Mouse (Mus musculus) adrenal gland, postnatal 14 days (tissue): Measurements from ENCODE around the gene Stat5a. TPM values are rescaled to one million over a fixed set of nuclear protein-coding genes. Genes with fewer than 3 reads are reported as not detected.

Experiments used
- DNase-seq: peaks from one replicate; pipeline ENCODE4 v3.0.0; 2021; ENCODE audit warnings: mixed read lengths
- total RNA-seq: library from RNA; stranded (reverse); gene quantifications from 2 replicates; pipeline ENCODE4 v1.2.3, GENCODE M21; 2021

Stat5a gene
- total RNA-seq, 1 experiment from 2014 or later = 37.8 TPM

- DNase-seq = no peak
Measured at GRCm38 (mm10) chr11:100861335-100861734, 2.2 kb downstream of the Stat5a start.

DNA sequence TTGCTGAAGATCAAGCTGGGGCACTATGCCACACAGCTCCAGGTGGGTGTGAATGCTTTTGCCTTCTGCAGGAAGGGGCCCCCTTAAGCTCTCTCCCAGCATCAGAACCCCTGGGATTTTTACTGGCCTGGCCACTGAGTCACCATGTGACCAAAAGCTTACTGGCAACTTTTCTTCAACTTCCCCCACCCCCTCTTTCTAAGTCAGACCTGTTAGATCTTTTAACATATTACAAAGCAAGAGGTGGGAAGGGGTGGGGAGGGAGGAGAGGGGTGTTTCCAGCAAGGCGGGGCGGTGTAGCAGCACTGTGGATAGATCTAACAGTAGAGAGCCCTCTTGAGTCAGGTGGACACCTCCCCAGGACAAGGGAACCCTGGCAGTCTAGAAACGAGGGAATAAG lies 2.7 kb downstream of the Stat5a start:
- DNase-seq = peak; percentile 35

DNA sequence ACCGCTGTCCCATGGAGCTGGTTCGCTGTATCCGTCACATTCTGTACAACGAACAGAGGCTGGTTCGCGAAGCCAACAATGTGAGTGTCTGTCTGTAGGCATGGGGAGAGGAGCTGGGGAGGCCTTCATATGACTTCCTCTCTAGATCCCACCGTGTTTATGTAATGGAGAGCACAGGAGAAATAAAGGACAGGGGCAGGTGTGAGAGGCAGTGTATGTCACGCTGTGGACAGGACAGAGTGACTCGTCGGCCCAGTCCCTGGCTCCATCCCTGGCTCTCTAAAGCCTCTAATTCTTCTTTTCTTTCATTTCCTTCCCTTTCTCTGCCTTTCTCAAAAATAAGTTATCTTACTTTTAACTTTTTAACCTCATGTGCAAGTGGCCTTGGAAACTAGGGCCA lies 4.0 kb downstream of the Stat5a start:
- DNase-seq = no peak

DNA sequence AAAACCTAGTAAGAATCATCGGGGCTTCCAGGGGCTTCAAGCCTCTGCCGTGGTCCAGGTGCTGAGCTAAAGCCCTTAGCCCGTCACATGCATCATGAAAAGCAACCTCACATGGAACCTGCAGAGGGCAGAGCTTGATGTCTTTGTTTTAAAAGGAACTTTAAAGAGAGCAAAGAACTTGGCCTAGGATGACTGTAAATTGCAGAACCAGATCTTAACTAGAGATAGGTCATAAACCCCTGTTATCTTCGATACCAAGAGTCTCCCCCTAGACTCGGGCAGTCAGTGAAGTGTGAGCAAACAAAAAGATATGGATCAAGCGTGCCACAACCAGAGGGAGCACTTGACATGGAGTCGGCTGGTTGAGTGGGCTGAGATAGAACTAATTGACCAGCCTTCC lies 6.5 kb downstream of the Stat5a start:
- no peak for DNase-seq

- DNase-seq = peak; percentile 64
Measured at GRCm38 (mm10) chr11:100870256-100870967, 11.3 kb downstream of the Stat5a start.

GRCm38 (mm10) chr11:100870968-100871350 lies 11.8 kb downstream of the Stat5a start:
- DNase-seq = no peak

GRCm38 (mm10) chr11:100875761-100876160 lies 16.6 kb downstream of the Stat5a start:
- DNase-seq = no peak

DNA sequence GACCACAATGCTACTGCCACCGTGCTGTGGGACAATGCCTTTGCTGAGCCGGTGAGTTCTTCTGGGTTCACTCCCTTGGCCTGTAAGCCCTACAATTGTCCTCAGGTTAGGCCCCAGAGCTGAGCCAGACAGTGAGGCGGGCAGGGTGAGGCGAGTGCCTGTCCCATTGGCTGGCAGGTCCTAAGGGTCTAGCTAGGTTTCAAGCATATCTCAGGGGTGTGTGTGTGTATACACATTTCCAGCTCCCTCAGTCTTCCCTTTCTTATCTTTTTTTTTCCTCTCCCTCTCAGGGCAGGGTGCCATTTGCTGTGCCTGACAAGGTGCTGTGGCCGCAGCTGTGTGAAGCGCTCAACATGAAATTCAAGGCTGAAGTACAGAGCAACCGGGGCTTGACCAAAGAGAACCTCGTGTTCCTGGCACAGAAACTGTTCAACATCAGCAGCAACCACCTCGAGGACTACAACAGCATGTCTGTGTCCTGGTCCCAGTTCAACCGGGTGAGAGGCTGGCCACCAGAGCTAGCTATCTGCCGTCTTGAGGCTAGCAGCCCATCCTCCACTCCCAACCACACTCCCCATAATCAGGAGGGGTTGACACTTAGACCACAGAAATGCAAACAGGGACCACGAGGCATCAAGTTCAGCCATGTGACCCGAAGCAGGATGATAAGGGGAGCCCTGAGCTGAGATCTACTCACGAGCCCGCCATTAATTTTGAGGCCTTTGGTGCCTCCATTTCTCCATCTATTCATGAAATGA lies 20.3 kb downstream of the Stat5a start:
- DNase-seq = no peak

GRCm38 (mm10) chr11:100883640-100884039 lies 24.5 kb downstream of the Stat5a start:
- DNase-seq = no peak

DNA sequence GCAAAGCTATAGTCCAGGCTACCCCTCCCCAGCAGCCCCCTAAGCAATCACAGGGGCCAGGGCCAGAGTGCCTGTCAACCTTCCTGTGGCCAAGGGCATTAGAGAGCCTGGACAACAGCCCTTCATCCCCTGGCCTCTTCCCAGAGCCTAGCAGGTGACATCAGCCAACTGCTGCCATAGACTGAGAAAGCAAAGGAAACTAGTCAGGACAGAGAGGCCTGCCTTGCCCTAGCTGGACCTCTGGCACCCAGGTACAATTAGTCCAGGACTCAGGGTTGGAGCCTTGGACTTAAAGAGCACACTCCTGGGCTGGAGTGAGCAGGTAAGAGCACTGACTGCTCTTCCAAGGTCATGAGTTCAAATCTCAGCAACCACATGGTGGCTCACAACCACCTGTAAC lies 26.3 kb downstream of the Stat5a start:
- DNase-seq = peak; percentile 26

- DNase-seq = no peak
Measured at GRCm38 (mm10) chr11:100886188-100886740, 27.1 kb downstream of the Stat5a start.

GRCm38 (mm10) chr11:100887236-100887635 lies 28.1 kb downstream of the Stat5a start:
- peak; percentile 30 for DNase-seq

GRCm38 (mm10) chr11:100887764-100888163 lies 28.6 kb downstream of the Stat5a start:
- peak; percentile 58 for DNase-seq

- no peak for DNase-seq
Measured at GRCm38 (mm10) chr11:100888348-100888820, 29.2 kb downstream of the Stat5a start.

DNA sequence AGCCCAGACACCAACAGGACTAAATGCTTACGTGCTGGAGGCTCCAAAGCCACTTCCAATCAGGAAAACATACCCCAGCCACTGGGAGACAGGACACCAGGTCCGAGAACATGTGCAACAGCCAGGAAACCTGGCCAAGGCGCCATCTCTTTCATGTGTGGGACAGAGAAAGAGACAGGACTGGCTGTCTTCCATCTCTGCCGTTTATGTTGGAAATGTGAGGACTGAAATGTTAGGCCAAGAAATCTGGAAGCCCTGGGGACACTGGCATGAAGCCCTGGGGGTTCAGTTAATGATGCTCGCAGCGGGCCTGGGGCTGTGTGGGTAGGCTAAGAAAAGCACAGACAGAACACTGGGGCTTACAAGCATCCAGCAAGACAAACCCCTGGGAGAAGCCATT lies 31.3 kb downstream of the Stat5a start:
- no peak for DNase-seq

- DNase-seq = no peak
Measured at GRCm38 (mm10) chr11:100891256-100892123, 32.3 kb downstream of the Stat5a start.

DNA sequence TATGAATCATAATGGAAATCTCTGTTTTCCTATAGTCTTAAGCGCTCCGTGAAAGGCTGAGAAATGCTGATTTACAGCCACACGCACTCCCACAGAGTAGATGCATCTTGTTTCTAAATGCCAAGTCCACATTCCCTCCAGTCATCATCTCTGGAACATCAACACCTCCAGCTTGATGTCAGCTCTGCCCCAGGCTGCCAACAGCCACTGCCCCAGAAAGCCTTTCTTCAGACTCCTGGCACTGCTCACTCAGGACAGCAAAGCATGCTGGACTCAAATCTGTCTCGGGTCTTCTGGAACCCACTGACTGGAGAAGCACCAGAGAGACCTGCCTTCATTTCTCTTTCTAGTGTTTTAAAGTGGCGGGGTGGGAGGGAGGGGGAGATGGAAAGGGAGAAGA lies 33.3 kb downstream of the Stat5a start:
- peak; percentile 49 for DNase-seq

GRCm38 (mm10) chr11:100893482-100893881 lies 34.3 kb downstream of the Stat5a start:
- peak; percentile 95 for DNase-seq

GRCm38 (mm10) chr11:100894146-100894918 lies 35.2 kb downstream of the Stat5a start:
- DNase-seq = no peak

DNA sequence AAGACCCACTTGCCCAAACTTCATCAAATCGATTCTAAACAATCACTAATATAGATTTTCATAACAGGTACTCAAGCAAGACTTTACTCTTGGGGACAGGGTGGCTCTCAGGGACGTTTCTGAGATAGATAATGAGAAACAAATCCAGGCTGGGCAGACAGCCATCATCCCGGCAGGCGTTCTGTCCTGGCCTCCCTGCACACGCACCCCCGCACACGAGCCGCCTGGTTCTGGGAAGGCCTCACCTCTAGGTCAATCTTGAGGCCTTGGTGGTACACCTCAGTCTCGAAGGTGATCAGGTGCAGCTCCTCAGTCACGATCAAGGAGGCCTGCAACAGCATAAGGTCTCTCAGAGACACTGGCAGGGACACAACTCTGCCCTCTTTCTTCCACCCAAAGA lies 36.9 kb downstream of the Stat5a start:
- DNase-seq = no peak
